Mouse (Mus musculus) embryonic fibroblast, embryonic 13.5 days (primary cell): ENCODE data around the gene Hoxa7.

Experiments
- CTCF ChIP-seq: IDR thresholded peaks from 2 replicates; pipeline ENCODE4 v1.5.1; 2011; ENCODE audit warnings: mild to moderate bottlenecking, control low read depth, low read length, moderate library complexity, borderline replicate concordance; ENCODE audit not compliant: insufficient read depth
- POLR2A ChIP-seq: IDR thresholded peaks from 2 replicates; pipeline ENCODE4 v1.6.1; 2011; ENCODE audit warnings: low read depth, mild to moderate bottlenecking, control low read depth, low read length, moderate library complexity

DNA sequence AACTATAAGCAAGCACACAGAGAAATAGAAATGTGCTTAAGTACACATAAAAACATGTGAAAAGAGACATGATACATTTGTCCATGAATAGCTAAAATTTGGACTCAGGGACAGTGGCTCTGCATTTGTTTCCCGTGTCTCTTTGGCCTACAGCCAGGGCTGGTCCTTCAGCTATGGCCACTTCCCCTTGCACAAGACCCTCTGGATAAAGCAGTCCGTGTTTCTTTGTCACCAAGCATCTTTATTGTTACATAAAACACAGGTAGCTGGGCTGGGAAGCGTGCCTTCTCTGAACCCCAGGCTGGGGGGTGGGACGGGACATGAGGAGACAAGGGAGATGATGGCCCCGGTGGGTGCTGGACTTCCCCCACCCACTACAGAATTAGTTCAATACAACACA is 7.4 kb downstream of the Hoxa7 start:
- TF ChIP-seq POLR2A (no peak), CTCF (no peak)
